Mouse (Mus musculus) heart, adult 11 months (tissue): ENCODE results near the gene Fxyd7.

ENCODE experiments used
- DNase-seq: peaks from one replicate; pipeline ENCODE4 v3.0.0; 2022

Gene Fxyd7

DNA sequence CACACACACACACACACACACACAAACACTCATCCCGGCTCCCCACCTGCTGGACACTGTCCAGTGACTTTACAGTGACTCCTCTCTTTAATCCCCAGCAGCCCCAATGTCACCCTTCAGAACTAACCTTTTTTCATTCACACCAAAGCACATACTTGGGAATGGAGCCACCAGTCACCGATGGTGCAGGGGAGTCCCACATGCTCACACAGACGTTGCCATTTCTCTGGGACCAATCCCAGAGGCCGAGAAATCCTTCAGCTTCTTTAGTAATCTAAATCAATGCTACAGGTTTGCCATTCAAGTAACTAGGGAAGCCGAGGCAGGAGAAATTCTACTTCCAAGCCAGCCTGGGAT lies 23.4 kb upstream of the Fxyd7 start:
- no peak for DNase-seq

DNA sequence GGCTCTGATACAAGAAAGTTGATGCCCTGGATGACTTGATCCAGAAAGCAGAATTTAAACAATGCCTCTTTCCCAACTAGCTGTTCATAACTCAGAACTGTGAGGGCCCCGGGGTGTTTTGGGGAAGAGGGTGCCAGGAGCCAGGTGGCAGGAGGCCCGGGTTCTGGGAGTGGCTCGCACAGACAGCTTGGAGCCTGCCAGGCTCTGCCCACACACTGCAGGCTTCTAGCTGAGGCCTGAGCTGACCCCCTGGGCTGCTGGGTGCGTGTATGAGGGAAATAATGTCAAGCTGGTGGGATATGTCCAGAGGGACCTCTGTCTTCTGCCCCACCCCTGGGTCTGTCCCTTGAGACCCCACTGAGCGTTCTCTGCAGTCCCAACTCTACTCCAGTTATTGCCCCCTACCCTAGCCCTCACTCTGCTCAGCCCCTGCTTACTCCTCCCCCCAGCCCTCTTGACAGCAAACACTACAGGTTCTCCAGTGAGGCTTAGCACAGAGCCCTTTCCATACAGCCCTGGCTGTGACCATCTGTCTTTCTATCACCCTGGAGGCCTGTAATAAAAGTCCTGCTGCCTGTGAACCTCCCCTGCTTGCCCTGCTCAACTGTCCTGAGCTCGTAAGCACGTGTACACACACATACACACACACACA lies 22.9 kb upstream of the Fxyd7 start:
- peak; percentile 95 for DNase-seq

DNA sequence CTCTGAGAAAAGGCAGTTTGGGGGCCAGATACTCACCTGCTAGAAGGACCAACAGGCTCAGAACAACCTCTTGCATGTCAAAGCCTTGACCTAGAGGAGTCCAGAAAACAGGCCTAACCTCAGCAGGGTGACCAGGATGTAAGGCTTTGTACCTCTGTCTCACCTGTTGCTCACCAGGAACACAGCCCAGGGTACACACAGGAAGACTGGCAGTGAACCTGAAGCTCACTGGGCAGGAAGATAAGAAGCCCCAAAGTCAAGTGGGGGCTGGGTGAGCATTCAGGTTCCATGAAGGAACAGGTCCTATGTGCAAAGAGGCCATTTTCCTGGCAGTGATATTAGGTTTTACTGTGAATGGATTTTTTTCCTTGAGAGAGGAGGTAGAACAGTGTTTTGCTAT lies 22.3 kb upstream of the Fxyd7 start:
- no peak for DNase-seq

DNA sequence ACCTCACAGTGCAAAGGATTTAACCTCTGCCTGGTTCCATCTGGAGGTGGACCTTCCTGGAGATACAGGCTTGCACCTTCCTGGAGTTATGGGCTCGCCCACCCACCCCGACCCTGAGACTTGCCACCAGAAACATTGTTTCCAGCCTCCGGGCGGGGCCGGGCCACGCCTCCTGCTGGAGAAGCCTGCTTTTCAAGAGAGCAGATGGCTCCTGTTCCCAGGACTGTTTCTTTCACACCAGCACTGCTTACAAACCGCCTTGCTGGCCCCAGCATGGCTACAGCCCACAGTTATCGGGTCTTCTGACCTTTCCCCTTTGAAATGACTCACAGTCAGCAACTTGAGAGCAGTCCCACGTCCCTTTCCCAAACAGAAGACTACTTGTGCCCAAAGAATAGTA lies 21.1 kb upstream of the Fxyd7 start:
- DNase-seq: no peak

DNA sequence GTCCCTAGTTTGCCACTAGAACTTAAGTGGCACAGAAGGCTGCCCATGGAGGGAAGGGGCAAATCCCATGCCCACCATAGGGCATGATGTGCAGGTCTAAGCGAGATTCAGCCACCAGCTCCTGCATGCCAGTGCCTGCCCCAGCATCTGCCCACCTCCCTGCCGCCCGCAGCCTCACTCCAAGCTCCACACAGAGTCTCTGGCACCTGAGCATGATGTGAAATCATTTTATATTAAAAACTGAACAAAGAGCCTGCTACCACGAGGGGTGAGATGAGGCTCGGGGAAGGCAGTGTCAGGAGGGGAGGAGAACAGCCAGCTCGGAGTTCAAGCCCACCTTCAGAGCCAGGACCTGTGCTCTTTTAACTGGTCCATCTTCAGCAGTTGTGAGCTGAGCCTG lies 19.1 kb upstream of the Fxyd7 start:
- DNase-seq: no peak

DNA sequence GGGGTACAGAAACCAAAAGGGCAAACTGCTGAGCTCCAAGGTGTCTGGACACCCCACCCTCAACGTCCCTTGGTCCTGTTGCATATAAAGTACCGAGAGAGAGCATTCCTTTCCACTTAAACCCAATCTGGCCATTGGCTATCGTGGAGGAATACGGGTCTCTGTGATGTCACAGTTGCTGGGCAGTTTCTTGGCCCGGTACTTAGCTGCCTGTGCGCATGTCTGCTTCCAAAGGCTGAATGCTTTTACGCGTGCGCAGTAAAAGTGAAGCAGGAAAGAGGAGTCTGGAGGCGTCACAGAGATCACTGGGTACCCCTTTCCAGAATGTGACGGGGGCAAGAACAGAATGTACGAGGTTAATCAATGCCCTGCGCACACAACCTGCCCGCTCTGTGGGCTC lies 18.2 kb upstream of the Fxyd7 start:
- DNase-seq: no peak

DNA sequence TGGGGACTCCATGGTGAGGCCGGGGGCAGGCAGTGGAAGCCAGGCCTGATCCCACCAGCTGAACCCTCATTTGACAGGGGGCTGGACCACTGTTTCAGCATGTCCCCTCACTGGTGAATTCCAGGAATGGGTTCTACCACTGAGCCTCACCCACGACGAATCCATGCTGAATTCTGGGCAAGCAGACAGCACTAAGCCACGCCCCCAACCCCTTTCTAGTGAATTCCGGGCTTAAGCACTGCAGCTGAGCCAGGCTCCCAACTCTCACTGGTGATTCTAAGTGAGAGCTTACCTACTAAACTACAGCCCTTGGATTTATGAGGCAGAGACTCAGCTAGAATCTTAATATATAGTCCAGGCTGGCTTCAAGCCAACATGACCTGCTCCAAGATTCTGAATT lies 16.6 kb upstream of the Fxyd7 start:
- DNase-seq: no peak

DNA sequence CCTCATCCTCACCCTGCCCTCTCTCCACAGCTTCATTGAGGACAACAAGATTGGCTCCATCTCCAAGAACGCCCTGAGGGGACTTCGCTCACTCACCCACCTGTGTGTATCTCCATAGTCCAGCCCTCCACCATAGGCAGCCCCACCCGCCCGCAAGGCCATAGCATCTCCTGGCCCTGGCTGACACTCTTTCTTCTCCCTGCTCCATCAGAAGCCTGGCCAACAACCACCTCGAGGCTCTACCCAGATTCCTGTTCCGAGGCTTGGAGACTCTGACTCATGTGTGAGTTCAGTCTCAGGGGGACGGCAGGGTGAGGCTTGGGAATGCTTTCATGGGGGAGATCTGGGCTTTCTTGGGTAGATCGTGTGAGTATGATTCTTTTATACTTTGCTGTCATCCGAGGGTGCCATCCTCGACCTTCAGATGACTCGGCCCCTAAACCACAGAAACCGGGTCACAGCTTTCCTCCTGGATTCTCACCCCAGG lies 11.8 kb upstream of the Fxyd7 start:
- peak; percentile 90 for DNase-seq

DNA sequence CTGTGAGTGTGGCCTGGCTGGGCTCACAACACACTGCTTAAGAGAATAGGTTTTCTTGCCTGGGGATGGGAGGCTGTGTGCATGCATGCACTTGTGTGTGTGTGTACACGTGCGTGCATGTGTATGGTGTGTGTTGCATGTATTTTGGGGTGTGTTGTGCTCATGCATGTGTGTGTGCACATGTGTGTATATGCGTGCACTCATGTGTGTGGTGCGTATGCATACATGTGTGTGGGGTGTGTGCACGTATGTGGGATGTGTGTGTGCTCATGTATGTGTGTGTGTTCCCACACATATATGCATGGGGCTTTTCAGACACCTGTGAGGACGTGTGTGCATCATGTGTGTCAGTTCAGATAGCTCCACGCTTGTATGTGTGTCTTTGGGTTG lies 9.3 kb upstream of the Fxyd7 start:
- DNase-seq: peak; percentile 91

DNA sequence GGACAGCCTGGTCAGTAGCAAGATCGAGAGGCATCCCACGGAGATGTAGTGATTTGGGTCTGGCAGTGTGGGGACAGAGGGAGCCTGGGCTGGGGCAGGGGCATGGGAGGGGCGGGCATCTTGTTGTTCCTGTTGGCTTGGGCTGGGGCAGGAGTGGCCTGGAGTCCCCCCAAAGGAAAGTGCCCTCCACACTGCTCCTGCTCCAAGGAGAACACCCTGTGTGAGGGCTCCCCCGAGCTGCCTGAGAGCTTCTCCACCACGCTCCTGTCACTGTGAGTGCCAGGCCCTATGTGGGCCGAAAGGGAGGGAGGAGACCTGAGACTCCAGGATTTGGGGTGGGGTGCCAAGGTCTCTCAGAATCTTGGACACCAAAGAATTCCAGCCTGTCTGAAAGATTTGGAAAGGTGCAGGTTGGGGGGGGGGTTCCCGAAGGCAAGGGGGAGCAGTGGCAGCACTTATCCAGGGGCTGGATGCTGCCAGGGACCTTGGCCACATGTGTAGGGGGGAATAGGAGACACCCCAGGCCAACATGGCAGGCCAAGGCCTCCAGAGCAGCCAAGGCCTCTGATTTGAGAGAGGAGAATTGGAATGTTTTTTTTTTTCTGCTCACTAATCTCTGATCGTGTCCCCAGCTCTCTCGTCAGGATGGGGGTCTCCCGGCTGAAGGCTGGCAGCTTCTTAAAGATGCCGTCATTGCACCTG lies 8.8 kb upstream of the Fxyd7 start:
- DNase-seq: peak; percentile 94

DNA sequence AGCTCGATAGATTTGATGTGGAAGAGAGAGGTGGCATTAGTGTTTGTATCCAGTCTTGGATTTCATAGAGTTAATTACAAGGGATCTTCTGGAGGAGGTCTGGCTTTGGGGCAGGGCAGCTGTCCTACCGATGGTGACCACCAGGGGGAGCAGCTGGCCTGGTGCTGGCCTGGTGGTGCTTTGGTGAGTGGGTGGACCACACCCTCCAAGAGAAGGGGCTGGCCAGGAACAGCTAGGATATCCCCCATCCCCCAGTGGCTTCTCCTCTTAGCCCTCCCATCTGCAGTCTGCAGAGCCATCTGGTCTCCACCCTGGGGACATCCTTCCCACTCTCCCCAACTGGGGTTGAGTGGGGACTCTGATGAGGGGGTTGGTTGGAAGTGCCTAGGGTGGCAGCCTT lies 7.8 kb upstream of the Fxyd7 start, which contains the start of gene Lgi4:
Lgi4 (plus strand) TSS at position 235 of the 400 bp plus-strand sequence.
- peak; percentile 99 for DNase-seq

DNA sequence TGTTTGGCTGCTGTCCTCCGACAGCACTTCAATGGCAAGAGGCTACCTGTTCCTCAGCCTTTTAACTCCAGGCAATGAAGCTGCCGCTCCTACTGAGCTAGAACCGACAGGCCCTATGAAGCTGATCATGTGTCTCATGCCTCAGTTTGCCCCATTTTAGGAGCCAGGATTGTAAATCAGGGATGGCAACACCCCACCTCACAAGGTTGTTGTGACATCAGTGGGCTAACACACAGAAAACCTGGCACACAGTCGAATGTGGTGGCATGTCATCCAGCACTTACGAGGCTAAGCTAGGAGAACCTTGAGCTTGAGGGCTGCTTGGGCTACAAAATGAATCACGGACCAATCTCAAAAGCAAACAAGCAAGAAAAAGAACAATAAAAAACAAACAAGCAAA lies 6.9 kb upstream of the Fxyd7 start:
- no peak for DNase-seq

DNA sequence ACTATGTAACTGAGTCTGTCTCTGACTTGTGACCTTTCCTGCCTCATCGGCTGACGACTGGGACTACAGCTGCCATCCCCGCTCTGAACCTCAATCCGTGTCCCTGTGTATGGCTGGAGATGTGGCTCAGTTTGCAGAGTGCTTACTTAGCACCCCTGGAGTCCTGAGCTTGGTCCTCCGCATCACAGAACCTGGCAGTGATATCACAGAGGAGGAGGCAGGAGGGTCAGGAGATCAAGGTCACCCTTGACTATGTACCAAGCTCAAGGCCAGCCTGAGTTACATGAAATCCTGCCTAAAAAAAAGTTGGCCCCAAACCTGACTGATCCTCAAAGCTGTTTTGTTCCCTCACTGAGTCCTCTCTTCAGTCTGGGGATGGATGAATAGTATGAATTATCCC lies 6.5 kb upstream of the Fxyd7 start:
- no peak for DNase-seq

DNA sequence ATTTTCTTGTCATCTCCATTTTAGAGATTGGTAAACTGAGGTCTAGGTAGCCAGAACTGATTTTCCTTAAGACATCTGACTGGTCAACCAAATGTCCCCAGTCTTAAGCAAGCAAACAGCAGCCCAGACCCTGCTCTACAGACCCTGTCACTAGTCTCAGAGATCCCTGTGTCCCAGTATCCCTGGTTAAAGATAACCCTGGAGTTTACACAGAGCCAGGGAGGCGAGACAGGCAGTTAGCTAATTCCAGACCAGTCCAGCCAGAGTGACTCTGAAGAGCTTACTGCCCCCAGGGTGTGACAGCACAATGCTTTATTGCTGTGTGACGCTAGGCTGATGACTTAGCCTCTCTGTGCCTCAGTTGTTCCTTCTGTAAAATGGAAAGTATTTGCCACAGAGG lies 5.8 kb upstream of the Fxyd7 start, which contains the start of gene Fxyd1:
Fxyd1 (minus strand) TSS at position 129 of the 400 bp plus-strand sequence.
- no peak for DNase-seq

DNA sequence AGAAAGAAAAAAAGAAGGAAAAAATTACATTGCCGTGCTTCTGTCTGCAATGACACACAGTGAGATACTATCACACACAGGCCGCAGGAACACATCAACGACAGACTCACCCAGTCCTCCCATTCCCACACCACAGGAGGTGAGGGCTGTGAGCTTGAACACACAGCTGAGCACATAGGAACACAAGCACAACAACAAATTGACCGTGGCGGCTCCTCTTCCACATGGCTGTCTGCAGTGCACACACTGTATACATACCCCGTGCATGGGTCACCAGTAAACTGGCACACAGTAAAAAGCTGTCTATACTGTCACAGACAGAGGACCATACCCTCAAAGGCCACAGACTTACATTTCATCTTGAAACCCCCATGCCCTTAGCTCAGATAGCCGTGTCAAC lies 5.2 kb upstream of the Fxyd7 start:
- peak; percentile 93 for DNase-seq

DNA sequence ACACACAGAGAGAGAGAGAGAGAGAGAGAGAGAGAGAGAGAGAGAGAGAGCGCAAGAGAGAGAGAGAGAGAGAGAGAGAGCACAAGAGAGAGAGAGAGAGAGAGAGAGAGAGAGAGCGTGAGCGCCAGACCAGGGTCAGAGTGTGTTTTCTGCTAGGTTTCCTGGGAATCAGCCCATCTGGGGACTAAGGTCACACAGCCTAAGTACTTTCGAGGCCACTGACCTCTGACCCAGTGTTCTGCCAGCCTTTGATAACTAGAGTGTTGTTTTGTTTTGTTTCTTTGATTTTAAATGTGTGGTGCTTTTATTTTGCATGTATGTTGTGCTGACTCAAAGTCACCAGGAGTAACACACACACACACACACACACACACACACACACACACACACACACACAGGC lies 4.6 kb upstream of the Fxyd7 start:
- DNase-seq: peak; percentile 91

DNA sequence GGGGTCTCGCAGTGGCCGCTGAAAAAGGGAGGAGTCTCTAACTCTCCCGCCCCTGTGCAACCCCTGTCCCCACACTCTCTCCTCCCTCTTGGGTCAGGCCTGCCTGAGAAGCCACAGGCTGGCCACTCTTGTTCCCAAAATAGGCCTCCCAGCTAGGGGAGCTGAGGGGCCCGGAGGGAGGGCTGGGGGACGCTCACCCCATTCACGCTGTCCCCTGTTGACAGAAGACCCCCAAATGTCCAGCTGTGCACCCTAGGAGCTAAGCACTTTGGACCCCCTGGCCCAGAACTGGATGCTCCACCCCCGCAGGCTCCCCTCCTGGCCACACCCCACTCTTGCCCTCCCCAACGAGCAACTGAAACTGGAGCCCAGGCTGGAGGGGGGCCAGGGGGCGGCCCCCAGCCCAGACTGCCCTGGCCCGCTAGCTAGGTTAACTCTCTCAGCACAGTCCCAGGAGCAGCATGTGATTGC lies 4.1 kb upstream of the Fxyd7 start:
- DNase-seq: peak; percentile 99

DNA sequence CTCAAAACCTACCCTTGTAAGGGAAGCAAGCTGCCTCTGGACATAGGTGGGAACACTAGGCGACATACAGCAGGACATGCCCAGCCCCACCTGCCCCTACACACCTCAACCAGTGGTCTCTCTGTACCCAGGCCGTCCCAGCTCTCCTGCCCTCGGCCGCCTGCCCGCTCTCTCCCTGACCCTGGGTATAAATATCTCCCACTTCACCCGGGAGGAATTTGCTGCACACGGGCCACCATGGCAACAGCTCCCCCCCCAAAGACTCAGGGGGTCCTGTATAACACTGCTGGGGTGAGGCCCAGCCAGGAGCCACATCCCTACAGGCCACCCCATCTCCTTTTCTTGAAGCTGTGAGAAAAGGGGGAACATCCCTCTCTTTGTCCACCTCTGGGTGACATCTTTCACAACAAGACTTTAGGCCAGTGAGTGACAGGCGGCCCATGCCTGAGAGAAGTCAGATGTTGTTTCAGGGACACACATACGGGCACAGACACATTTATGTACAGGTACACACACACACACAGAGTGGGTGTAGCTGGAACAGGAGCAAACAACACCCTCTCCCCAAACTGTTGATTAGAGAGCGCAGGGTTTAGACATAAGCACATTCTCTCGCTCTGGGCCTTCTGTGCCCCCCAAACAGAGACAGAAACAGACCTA lies 3.5 kb upstream of the Fxyd7 start:
- DNase-seq: peak; percentile 98

DNA sequence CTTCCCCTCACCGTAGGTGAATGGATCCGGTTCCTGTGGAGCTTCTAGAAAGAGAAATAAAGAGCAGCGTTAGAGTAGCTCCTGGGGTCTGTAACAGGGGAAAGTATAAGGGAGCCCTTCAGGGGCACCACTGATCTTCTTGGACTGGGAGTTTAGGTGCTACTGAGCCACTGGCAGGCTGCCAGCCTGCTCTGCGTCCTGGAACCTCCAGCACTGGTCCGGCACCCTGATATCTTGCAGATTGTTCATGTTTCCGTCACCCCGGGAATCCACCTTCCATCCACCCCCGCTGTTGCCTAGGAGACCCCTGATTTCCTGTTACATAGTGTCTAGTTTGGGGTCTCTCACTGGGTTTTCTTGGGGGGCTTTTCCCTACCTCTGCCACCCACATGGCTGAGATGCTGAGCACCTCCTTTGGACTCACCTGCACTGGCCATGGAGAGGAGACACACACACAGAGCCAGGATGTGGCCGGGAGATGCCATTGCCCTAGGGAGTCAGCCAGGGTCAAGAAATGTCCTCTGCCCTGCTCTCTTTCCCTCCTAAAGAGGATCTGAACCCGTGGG lies 2.7 kb upstream of the Fxyd7 start:
- DNase-seq: peak; percentile 95

DNA sequence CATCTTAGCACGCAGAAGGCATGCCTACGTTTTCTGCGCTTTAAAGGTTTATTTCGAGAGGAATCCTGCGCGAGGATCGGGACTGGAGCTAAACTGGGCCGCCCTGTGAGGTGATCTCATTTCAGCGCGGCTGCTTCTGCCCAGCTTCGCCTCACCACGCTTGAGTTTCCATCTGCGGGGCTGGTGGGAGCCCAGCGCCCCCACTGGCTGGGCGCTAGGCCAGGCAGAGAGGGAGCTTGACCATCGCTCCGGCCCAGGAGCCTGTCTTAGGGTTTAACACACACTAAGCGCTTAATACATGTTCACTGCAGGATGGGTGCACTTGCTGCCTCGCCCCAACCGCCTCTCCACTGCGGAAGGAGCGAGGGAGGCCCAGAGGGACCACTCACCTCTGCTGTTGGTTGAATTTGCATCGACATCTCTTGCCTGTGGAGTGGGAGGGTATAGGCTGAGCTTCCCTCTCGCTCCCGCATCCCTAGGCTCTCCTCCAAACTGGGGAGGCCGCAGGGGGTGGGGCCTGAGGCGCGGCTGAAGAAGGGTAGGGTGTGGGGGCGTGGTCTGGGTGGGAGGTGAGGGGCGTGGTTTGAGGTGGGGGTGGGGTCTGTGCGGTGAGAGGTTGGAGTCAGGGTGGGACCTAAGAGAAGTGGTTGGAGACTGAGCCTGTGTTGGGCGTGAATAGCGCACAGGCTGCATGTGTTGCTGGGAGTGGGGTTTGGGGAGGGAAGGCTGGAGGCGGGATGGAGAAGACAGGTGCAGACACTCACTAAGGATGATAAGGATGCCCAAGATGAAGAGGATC lies 1.6 kb upstream of the Fxyd7 start:
- DNase-seq: peak; percentile 97

DNA sequence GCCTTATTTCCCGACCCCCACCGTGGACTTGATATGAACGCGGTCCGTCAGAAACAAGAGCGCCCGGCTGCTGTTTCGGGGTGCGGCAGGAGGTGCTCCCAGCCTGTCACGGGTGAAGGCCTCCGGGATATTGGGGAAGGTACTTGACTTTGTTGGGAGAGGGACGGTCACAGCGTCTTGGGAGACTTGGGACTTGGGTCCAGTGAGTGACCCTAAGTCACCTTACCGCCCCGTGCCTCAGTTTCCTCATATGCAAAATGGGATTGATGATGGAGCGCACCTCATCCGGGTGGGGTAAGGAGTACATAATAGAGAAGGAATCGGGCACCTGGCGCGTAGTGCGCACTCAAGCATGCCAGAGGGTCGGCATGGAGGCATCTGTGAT lies 976 bp upstream of the Fxyd7 start:
- peak; percentile 91 for DNase-seq

DNA sequence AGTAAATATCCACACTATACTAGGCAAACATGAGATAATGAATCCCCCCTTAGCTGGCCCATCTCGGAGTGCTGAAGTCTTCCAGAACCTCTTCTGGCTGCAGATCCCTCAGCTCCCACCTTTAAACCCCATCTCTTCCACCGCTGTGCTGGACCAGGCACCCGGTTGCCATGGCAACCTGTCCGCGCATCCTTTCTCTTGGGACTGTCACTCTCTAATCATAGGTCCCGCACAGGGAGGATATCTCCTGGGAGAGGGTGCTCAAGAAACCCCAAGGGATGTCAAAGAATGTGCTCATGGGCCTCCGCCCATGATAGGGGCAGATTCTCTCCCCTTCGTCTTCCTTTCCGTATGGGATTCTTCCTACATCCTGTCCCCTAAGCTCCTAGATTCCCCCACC lies 346 bp downstream of the Fxyd7 start:
- peak; percentile 91 for DNase-seq

DNA sequence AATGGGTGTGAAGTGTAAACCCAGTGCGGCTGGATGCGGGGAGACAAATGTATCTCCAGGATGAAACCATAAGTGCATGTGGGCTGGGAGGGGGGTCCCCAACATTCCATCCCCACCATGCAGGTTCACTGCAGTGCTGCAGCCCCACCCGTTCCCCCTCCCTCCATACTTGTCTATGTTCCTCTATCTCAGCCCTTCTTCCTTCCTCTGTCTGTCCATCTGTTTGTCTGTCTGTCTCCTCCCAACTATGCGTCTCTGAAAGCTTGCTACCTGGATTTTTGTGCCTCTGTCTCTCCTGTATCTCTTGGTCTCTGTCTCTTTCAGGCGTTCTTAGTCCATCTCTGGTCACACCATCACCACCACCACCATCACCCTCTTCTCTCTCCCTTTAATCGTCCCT lies 780 bp downstream of the Fxyd7 start:
- no peak for DNase-seq
